Mouse (Mus musculus) fibroblast of lung, adult 2 months (primary cell): ENCODE data around the gene Rbm33.
A peak's percentile ranks its signal among the peaks of the same experiment; 100 is the strongest.

Experiments
- DNase-seq: peaks from one replicate; pipeline ENCODE4 v3.0.0-alpha.2; 2011; ENCODE audit warnings: low read depth

The Rbm33 gene

GRCm38 (mm10) chr5:28324457-28324856 is 7.5 kb downstream of the Rbm33 start:
- DNase-seq: no peak

GRCm38 (mm10) chr5:28329024-28329806 is 12.3 kb downstream of the Rbm33 start:
- DNase-seq: no peak

GRCm38 (mm10) chr5:28333731-28334130 is 16.8 kb downstream of the Rbm33 start:
- DNase-seq: no peak

GRCm38 (mm10) chr5:28351857-28352513 is 35.1 kb downstream of the Rbm33 start:
- DNase-seq: no peak

GRCm38 (mm10) chr5:28355614-28356013 is 38.7 kb downstream of the Rbm33 start:
- no peak for DNase-seq

GRCm38 (mm10) chr5:28360745-28361144 is 43.8 kb downstream of the Rbm33 start:
- no peak for DNase-seq

GRCm38 (mm10) chr5:28368056-28368455 is 51.1 kb downstream of the Rbm33 start:
- DNase-seq: no peak

- no peak for DNase-seq
These were observed 53.9 kb downstream of the Rbm33 start for GRCm38 (mm10) chr5:28370836-28371235.

- DNase-seq: no peak
These were observed 55.3 kb downstream of the Rbm33 start for GRCm38 (mm10) chr5:28372172-28372664.

- no peak for DNase-seq
These were observed 56.8 kb downstream of the Rbm33 start for GRCm38 (mm10) chr5:28373498-28374427.

GRCm38 (mm10) chr5:28377299-28377698 is 60.4 kb downstream of the Rbm33 start:
- no peak for DNase-seq

GRCm38 (mm10) chr5:28382289-28382688 is 65.4 kb downstream of the Rbm33 start:
- DNase-seq: no peak

- no peak for DNase-seq
These were observed 69.9 kb downstream of the Rbm33 start for GRCm38 (mm10) chr5:28386783-28387182.

GRCm38 (mm10) chr5:28387531-28388179 is 70.7 kb downstream of the Rbm33 start:
- DNase-seq: no peak

GRCm38 (mm10) chr5:28388184-28388583 is 71.3 kb downstream of the Rbm33 start:
- no peak for DNase-seq

- no peak for DNase-seq
These were observed 73.3 kb downstream of the Rbm33 start for GRCm38 (mm10) chr5:28390189-28390588.

- peak; percentile 45 for DNase-seq
These were observed 80.4 kb downstream of the Rbm33 start for GRCm38 (mm10) chr5:28397344-28397743.

GRCm38 (mm10) chr5:28398736-28399135 is 81.8 kb downstream of the Rbm33 start:
- no peak for DNase-seq

GRCm38 (mm10) chr5:28399451-28400115 is 82.7 kb downstream of the Rbm33 start:
- no peak for DNase-seq

GRCm38 (mm10) chr5:28402756-28403155 is 85.8 kb downstream of the Rbm33 start:
- no peak for DNase-seq

GRCm38 (mm10) chr5:28406662-28407061 is 89.7 kb downstream of the Rbm33 start:
- DNase-seq: no peak
